In genomic region chr7:96907971-96908680, GRCm38 (mm10) we compare ENCODE assay signal across 14 mouse cellular contexts. TPM values are rescaled to one million over a fixed set of nuclear protein-coding genes. Genes with fewer than 3 reads are reported as not detected.
DNase-seq lines count a peak whose midpoint lies in the region; ATAC-seq and TF ChIP-seq lines count a peak whose summit lies in the region.
"Had no signal": no experiment of that assay in that cellular context is flagged by ENCODE, and none has a peak within 500 bp of the region (broad histone marks: within the 10 kb centered on the region; RNA-seq: fewer than 3 reads in every experiment).

No protein-coding gene starts in this region.

- 66% methylated on average over 16 of the region's 16 CpGs for whole genome bisulfite sequencing in kidney, postnatal 0 days
- 59% methylated on average over 16 of the region's 16 CpGs for WGBS in forebrain, embryonic 16.5 days
- 73% methylated on average over 16 of the region's 16 CpGs for WGBS in lung, adult 2 months

- H3K4me1 ChIP-seq in kidney, postnatal 0 days (replicated peaks; ENCODE audit: insufficient read depth, low read length): no peaks in the 10 kb centered on the region
- H3K4me1 ChIP-seq in forebrain, embryonic 16.5 days (replicated peaks; ENCODE audit: control insufficient read depth, insufficient read depth, low read length): peaks cover 21% of the 10 kb centered on the region
- no peaks in the 10 kb centered on the region for H3K4me1 ChIP-seq in lung, adult 2 months (ENCODE audit: control insufficient read depth, insufficient read depth, low read length)

- H3K36me3 ChIP-seq in kidney, postnatal 0 days (ENCODE audit: insufficient read depth, low read length): peaks cover 4% of the 10 kb centered on the region; the same call in 1 of the 2 replicates
- peaks cover 6% of the 10 kb centered on the region; the same call in 1 of the 2 replicates for H3K36me3 ChIP-seq in forebrain, embryonic 16.5 days (ENCODE audit: control insufficient read depth, insufficient read depth)

- no peaks in the 10 kb centered on the region for H3K27me3 ChIP-seq in kidney, postnatal 0 days (ENCODE audit: insufficient read depth, low read length)
- no peaks in the 10 kb centered on the region for H3K27me3 ChIP-seq in forebrain, embryonic 16.5 days (replicated peaks; ENCODE audit: control insufficient read depth, insufficient read depth, low read length)
- H3K27me3 ChIP-seq: limb, embryonic 15.5 days had no signal

- no peak for TF ChIP-seq POLR2A in lung, adult 2 months (IDR thresholded peaks at IDR 0.05; ENCODE audit: borderline replicate concordance, extremely low read depth, low read depth, low read length)

- DNase-seq in kidney, postnatal 0 days (ENCODE audit: low spot score): peak; percentile 17
- DNase-seq in kidney, postnatal 10 days: no peak
- DNase-seq in R1 (ENCODE audit: low read depth, low spot score): peak; percentile 57
- peak; percentile 68 for DNase-seq in ZHBTc4 (ENCODE audit: low read depth, low spot score)
- no peak for DNase-seq in right cerebral cortex, postnatal 25 days
- DNase-seq in lung, adult 2 months: no peak
- DNase-seq: cerebellum, adult 9-11 months; embryo, embryonic 11 days; gastrocnemius, postnatal 25 days; kidney, adult 2 months; kidney, postnatal 4 days; lung, postnatal 14 days had no signal

- no peak for TF ChIP-seq CTCF in kidney, postnatal 0 days (IDR thresholded peaks at IDR 0.05; ENCODE audit: low read depth)
- TF ChIP-seq CTCF in lung, adult 2 months (IDR thresholded peaks at IDR 0.05; ENCODE audit: insufficient read depth, low read length): no peak

- H3K27ac ChIP-seq in kidney, postnatal 0 days: no peak overlapping the region
- H3K27ac ChIP-seq in forebrain, embryonic 16.5 days (ENCODE audit: low read length): peak overlapping the region; percentile 64
- H3K27ac ChIP-seq: limb, embryonic 15.5 days had no signal

- H3K4me3 ChIP-seq in kidney, postnatal 0 days (replicated peaks; ENCODE audit: low read depth, low read length): no peak overlapping the region
- no peak overlapping the region for H3K4me3 ChIP-seq in forebrain, embryonic 16.5 days (replicated peaks; ENCODE audit: low read length)
- H3K4me3 ChIP-seq in lung, adult 2 months (replicated peaks; ENCODE audit: extremely low read depth, low read depth, low read length): no peak overlapping the region
- H3K4me3 ChIP-seq: limb, embryonic 15.5 days had no signal

- H3K9me3 ChIP-seq in kidney, postnatal 0 days (replicated peaks; ENCODE audit: low read length): no peaks in the 10 kb centered on the region
- no peaks in the 10 kb centered on the region for H3K9me3 ChIP-seq in forebrain, embryonic 16.5 days (ENCODE audit: control insufficient read depth, low read length)
- H3K9me3 ChIP-seq: limb, embryonic 15.5 days had no signal

- no peak overlapping the region for H3K9ac ChIP-seq in kidney, postnatal 0 days (ENCODE audit: low read depth, low read length)
- H3K9ac ChIP-seq in forebrain, embryonic 16.5 days (replicated peaks; ENCODE audit: low read depth, low read length): no peak overlapping the region
- H3K9ac ChIP-seq: limb, embryonic 15.5 days had no signal

- H3K4me2 ChIP-seq in kidney, postnatal 0 days (ENCODE audit: low read length): no peak overlapping the region
- no peak overlapping the region for H3K4me2 ChIP-seq in forebrain, embryonic 16.5 days (ENCODE audit: low read length)
- H3K4me2 ChIP-seq: limb, embryonic 15.5 days had no signal

- no peak for ATAC-seq in kidney, postnatal 0 days (replicated peaks; ENCODE audit: low FRiP score, low read depth)
- no peak for ATAC-seq in forebrain, embryonic 16.5 days

RNA-seq across cellular contexts. Expression of gene Nars2, which starts 43.2 kb away (rescaled TPM):
- polyA plus RNA-seq in kidney, postnatal 0 days (2015; fragmentation: Nextera tagmentation; extraction: Ambion mirVana): 21.0 and 24.9 TPM in 2 replicates
- polyA plus RNA-seq in forebrain, embryonic 16.5 days (2015; fragmentation: Nextera tagmentation; extraction: Ambion mirVana): 22.2 and 30.4 TPM in 2 replicates
- polyA plus RNA-seq in lung, adult 2 months (2012; rRNA removed): 1.5 and 2.2 TPM in 2 replicates

Comparison
In these comparisons a context has a peak if more than half of its experiments do, and no peak if none do; other contexts are left out.
1. DNase-seq: peak in kidney, postnatal 0 days (single experiment), R1 (single experiment) and ZHBTc4 (single experiment); none in kidney, postnatal 10 days (single experiment), right cerebral cortex, postnatal 25 days (single experiment) and lung, adult 2 months (single experiment).